Mouse (Mus musculus): ENCODE results near the gene 1700086D15Rik.

1700086D15Rik gene

GRCm38 (mm10) chr11:65135251-65135739 is 24.4 kb downstream of the 1700086D15Rik start:
- DNase-seq (ENCODE audit: low spot score in 2 of 2): peak in 1 of 2 experiments; percentile 52

- no peak for DNase-seq (ENCODE audit: low spot score in 2 of 2)
These were observed 26.0 kb downstream of the 1700086D15Rik start for GRCm38 (mm10) chr11:65133661-65134060.

DNA sequence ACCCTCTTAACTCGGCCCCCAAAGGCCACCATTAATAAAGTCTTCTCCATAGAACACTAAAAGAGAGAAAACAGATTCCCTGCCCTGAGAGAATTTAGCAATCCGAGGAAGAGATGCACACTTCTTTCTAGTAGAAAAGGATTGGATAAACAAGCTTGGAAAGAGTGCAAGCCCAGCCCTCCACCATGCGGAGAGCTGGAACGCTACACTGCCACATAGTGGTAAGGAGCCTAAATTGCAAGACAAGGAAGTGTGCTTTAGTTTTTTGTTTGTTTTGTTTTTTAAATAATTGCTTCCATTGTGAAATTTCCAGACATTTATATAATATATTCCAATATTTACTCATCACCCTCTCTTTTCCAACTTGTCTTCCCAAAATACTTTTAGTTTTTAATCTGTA is 30.6 kb downstream of the 1700086D15Rik start:
- no peak for DNase-seq (ENCODE audit: low spot score in 2 of 2)

- no peak for DNase-seq (ENCODE audit: low spot score in 2 of 2)
These were observed 31.0 kb downstream of the 1700086D15Rik start for GRCm38 (mm10) chr11:65128666-65129065.

GRCm38 (mm10) chr11:65126566-65126965 is 33.1 kb downstream of the 1700086D15Rik start:
- DNase-seq (ENCODE audit: low spot score in 2 of 2): peak; percentile 62 to 63

GRCm38 (mm10) chr11:65124913-65125418 is 34.7 kb downstream of the 1700086D15Rik start:
- DNase-seq (ENCODE audit: low spot score in 2 of 2): peak; percentile 75 to 85

GRCm38 (mm10) chr11:65120276-65120675 is 39.4 kb downstream of the 1700086D15Rik start:
- no peak for DNase-seq (ENCODE audit: low spot score in 2 of 2)

GRCm38 (mm10) chr11:65115811-65116210 is 43.9 kb downstream of the 1700086D15Rik start:
- no peak for DNase-seq (ENCODE audit: low spot score in 2 of 2)

GRCm38 (mm10) chr11:65112086-65112485 is 47.6 kb downstream of the 1700086D15Rik start:
- DNase-seq (ENCODE audit: low spot score in 2 of 2): no peak

GRCm38 (mm10) chr11:65111651-65112050 is 48.0 kb downstream of the 1700086D15Rik start:
- DNase-seq (ENCODE audit: low spot score in 2 of 2): no peak

DNA sequence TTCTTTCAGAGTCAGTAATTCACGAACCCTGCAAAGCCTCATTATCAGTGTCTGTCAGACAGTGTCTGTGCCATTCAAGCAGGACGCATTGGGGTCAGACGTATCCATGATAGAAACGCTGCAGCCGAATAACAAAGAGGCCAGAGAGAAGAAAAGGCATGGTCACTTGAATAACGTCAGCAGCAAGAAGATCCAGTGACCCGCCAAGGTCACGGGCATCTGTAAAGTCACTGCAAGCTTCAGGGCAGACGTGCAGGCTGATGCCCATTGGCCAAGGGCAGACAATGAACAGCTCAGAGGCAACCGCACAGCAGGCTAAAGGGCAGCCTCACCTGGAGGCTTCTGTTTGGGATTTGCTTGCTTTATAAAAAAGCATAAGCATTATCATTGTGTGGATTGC is 49.6 kb downstream of the 1700086D15Rik start:
- no peak for DNase-seq (ENCODE audit: low spot score in 2 of 2)

GRCm38 (mm10) chr11:65107734-65108171 is 51.9 kb downstream of the 1700086D15Rik start:
- DNase-seq (ENCODE audit: low spot score in 2 of 2): peak in 1 of 2 experiments; percentile 46

GRCm38 (mm10) chr11:65107151-65107550 is 52.5 kb downstream of the 1700086D15Rik start:
- DNase-seq (ENCODE audit: low spot score in 2 of 2): peak in 1 of 2 experiments; percentile 14

DNA sequence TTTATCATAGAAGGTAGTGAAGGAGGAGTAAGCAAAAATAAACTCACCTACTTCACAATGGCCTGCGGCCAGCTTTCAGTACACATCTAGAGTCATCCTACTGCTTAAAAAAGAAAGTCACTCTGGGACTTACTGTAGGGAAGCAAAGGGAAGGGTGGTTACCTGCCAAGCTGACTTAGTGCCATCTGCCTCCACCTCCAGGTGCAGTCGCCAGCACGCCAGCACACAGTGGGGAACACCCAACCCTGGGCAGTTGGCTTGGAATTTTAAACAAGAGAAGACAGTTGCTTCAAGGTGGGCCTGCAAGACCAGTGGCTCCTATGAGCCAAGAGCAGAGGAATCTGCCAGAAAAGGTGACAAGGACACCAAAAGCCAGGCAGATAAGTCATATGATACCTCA is 55.6 kb downstream of the 1700086D15Rik start:
- DNase-seq (ENCODE audit: low spot score in 2 of 2): no peak
